Mouse (Mus musculus): ENCODE measurements around the gene Klf3.
"Not testable (repeated sequence)": the region's sequence is repeated elsewhere in the genome, so short reads cannot be mapped to it uniquely, and the experiment has no call there.

Klf3 gene

DNA sequence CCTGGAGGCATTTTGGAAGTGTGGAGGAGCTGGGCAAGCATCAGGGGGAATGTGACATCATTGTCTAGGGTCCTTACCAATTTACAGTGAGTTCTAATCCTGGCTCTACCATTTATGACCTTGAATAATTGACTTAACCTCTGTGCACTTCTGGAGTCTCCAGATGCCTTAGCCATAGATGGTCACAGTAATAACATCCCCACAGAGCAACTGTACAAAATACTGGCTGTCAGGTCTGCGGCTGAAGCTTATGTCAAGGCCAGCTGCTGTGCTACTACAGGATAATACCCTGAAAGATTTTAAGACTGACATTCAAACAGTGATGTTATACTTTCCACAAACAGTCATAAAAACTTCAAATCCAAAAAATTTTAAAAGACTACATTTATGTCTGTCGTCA is 75.3 kb downstream of the Klf3 start:
- no peak for DNase-seq (ENCODE audit: low spot score)

DNA sequence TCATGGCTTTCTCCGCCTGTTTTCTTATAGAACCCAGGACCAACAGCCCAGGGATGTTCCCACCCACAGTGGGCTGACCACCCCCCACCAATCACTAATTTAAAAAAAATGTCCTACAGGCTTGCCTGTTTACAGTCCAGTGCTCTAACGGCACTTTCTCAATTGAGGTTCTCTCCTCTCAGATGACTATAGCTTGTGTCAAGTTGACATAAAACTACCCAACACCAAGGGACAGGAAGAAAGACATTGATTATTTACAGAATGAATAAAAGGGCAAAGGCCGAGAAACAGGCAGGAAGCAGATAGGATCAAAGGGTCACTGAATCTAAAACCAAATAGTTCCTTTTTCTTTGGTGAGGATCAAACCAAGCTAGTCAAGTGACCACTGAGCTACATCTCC is 76.1 kb downstream of the Klf3 start:
- no peak for DNase-seq (ENCODE audit: low spot score)

DNA sequence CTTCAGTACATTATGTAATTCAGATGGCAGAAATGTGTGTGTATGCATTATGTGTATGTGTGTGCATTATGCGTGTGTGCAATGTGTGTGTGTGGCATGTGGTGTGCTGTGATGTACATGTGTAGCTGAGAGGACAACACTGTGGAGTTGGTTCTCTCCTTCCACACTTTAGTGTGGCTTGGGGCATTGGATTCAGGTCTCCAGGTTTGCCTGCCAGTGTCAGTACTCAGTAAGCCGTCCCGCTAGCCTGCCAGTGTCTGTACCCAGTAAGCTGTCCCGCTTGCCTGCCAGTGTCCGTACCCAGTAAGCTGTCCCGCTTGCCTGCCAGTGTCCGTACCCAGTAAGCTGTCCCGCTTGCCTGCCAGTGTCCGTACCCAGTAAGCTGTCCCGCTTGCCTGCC is 78.4 kb downstream of the Klf3 start:
- not testable (repeated sequence) for DNase-seq (ENCODE audit: low spot score)

DNA sequence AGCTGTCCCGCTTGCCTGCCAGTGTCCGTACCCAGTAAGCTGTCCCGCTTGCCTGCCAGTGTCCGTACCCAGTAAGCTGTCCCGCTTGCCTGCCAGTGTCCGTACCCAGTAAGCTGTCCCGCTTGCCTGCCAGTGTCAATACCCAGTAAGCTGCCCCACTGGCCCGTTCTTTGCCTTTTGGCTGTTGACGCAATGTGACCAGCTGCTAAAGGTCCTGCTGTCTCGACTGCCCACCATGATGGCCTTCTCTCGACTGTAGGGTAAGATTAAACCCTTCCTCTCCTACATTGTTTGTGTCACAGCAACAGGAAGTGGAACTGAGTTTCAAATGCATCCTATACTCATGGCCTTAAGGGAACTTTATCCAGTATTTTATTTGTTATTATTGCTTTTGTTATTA is 78.8 kb downstream of the Klf3 start:
- DNase-seq (ENCODE audit: low spot score): not testable (repeated sequence)

All from ovary, postnatal 36 days (tissue).